Mouse (Mus musculus): Measurements from ENCODE around the gene Dap3. TPM values are rescaled to one million over a fixed set of nuclear protein-coding genes. Genes with fewer than 3 reads are reported as not detected.
"Not testable (repeated sequence)": the region's sequence is repeated elsewhere in the genome, so short reads cannot be mapped to it uniquely, and the experiment has no call there.

Dap3 gene
- polyA plus RNA-seq, 1 experiment from 2014 or later, result 141 TPM

- WGBS, result 79% methylated on average over 7 of the region's 7 CpGs
- H3K4me3 ChIP-seq (ENCODE audit: control insufficient read depth in 1 of 2, insufficient read depth in 1 of 2, low read depth in 1 of 2, low read length in 2 of 2), result 0 out of 4 replicates have a peak overlapping the region, but pooled peaks of 1 of the 2 experiments have one; percentile 76
- H3K27ac ChIP-seq (replicated peaks in 1 of 2; ENCODE audit: control insufficient read depth in 1 of 2, insufficient read depth in 1 of 2, low read depth in 2 of 2, low read length in 2 of 2), result no peak overlapping the region
- H3K36me3 ChIP-seq (ENCODE audit: control insufficient read depth, insufficient read depth, low read length), result peaks cover 52% of the 10 kb centered on the region
- H3K9ac ChIP-seq (ENCODE audit: low read length), result 0 out of 2 replicates have a peak overlapping the region, but pooled peaks have one; percentile 74
- no peak for ATAC-seq (ENCODE audit: insufficient number of reproducible peaks, insufficient read depth, low FRiP score, low read depth)
- peaks cover 8 to 11% of the 10 kb centered on the region in 2 experiments for H3K4me1 ChIP-seq (ENCODE audit: control insufficient read depth in 2 of 2, insufficient read depth in 2 of 2, low read length in 2 of 2)
- H3K4me2 ChIP-seq (ENCODE audit: low read length), result peak overlapping the region; percentile 88
- H3K27me3 ChIP-seq (ENCODE audit: control insufficient read depth, insufficient read depth, low read length), result no peaks in the 10 kb centered on the region
- H3K9me3 ChIP-seq (ENCODE audit: control insufficient read depth, low read length), result no peaks in the 10 kb centered on the region
Observed at GRCm38 (mm10) chr3:88912585-88912984, 38.4 kb downstream of the Dap3 start.

GRCm38 (mm10) chr3:88906393-88907159 lies 44.4 kb downstream of the Dap3 start:
- Histone ChIP-seq H3K4me3 (ENCODE audit: control insufficient read depth in 1 of 2, insufficient read depth in 1 of 2, low read depth in 1 of 2, low read length in 2 of 2) (no peak overlapping the region), H3K36me3 (ENCODE audit: control insufficient read depth, insufficient read depth, low read length) (peaks cover 100% of the 10 kb centered on the region), H3K4me1 (ENCODE audit: control insufficient read depth in 2 of 2, insufficient read depth in 2 of 2, low read length in 2 of 2) (no peaks in the 10 kb centered on the region), H3K9me3 (ENCODE audit: control insufficient read depth, low read length) (no peaks in the 10 kb centered on the region), H3K4me2 (ENCODE audit: low read length) (no peak overlapping the region), H3K9ac (ENCODE audit: low read length) (no peak overlapping the region), H3K27me3 (ENCODE audit: control insufficient read depth, insufficient read depth, low read length) (no peaks in the 10 kb centered on the region), H3K27ac (replicated peaks in 1 of 2; ENCODE audit: control insufficient read depth in 1 of 2, insufficient read depth in 1 of 2, low read depth in 2 of 2, low read length in 2 of 2) (no peak overlapping the region)
- WGBS, result 90% methylated on average over 6 of the region's 6 CpGs
- no peak for ATAC-seq (ENCODE audit: insufficient number of reproducible peaks, insufficient read depth, low FRiP score, low read depth)

GRCm38 (mm10) chr3:88905741-88906140 lies 45.2 kb downstream of the Dap3 start:
- no peaks in the 10 kb centered on the region for H3K27me3 ChIP-seq (ENCODE audit: control insufficient read depth, insufficient read depth, low read length)
- H3K27ac ChIP-seq (replicated peaks in 1 of 2; ENCODE audit: control insufficient read depth in 1 of 2, insufficient read depth in 1 of 2, low read depth in 2 of 2, low read length in 2 of 2), result no peak overlapping the region
- H3K9ac ChIP-seq (ENCODE audit: low read length), result no peak overlapping the region
- 92% methylated on average over 2 of the region's 2 CpGs for WGBS
- no peak overlapping the region for H3K4me3 ChIP-seq (ENCODE audit: control insufficient read depth in 1 of 2, insufficient read depth in 1 of 2, low read depth in 1 of 2, low read length in 2 of 2)
- peaks cover 99% of the 10 kb centered on the region for H3K36me3 ChIP-seq (ENCODE audit: control insufficient read depth, insufficient read depth, low read length)
- no peaks in the 10 kb centered on the region for H3K4me1 ChIP-seq (ENCODE audit: control insufficient read depth in 2 of 2, insufficient read depth in 2 of 2, low read length in 2 of 2)
- H3K9me3 ChIP-seq (ENCODE audit: control insufficient read depth, low read length), result no peaks in the 10 kb centered on the region
- no peak overlapping the region for H3K4me2 ChIP-seq (ENCODE audit: low read length)
- no peak for ATAC-seq (ENCODE audit: insufficient number of reproducible peaks, insufficient read depth, low FRiP score, low read depth)

GRCm38 (mm10) chr3:88905209-88905608 lies 45.8 kb downstream of the Dap3 start:
- Histone ChIP-seq H3K4me1 (ENCODE audit: control insufficient read depth in 2 of 2, insufficient read depth in 2 of 2, low read length in 2 of 2) (no peaks in the 10 kb centered on the region), H3K36me3 (ENCODE audit: control insufficient read depth, insufficient read depth, low read length) (peaks cover 99% of the 10 kb centered on the region), H3K9ac (ENCODE audit: low read length) (no peak overlapping the region), H3K9me3 (ENCODE audit: control insufficient read depth, low read length) (no peaks in the 10 kb centered on the region), H3K27me3 (ENCODE audit: control insufficient read depth, insufficient read depth, low read length) (no peaks in the 10 kb centered on the region), H3K27ac (replicated peaks in 1 of 2; ENCODE audit: control insufficient read depth in 1 of 2, insufficient read depth in 1 of 2, low read depth in 2 of 2, low read length in 2 of 2) (no peak overlapping the region), H3K4me3 (ENCODE audit: control insufficient read depth in 1 of 2, insufficient read depth in 1 of 2, low read depth in 1 of 2, low read length in 2 of 2) (no peak overlapping the region), H3K4me2 (ENCODE audit: low read length) (no peak overlapping the region)
- ATAC-seq (ENCODE audit: insufficient number of reproducible peaks, insufficient read depth, low FRiP score, low read depth), result no peak
- WGBS, result 84% methylated on average over 6 of the region's 6 CpGs

GRCm38 (mm10) chr3:88904803-88905202 lies 46.2 kb downstream of the Dap3 start:
- H3K4me2 ChIP-seq (ENCODE audit: low read length), result no peak overlapping the region
- H3K36me3 ChIP-seq (ENCODE audit: control insufficient read depth, insufficient read depth, low read length), result peaks cover 97% of the 10 kb centered on the region
- H3K27ac ChIP-seq (replicated peaks in 1 of 2; ENCODE audit: control insufficient read depth in 1 of 2, insufficient read depth in 1 of 2, low read depth in 2 of 2, low read length in 2 of 2), result no peak overlapping the region
- no peaks in the 10 kb centered on the region for H3K4me1 ChIP-seq (ENCODE audit: control insufficient read depth in 2 of 2, insufficient read depth in 2 of 2, low read length in 2 of 2)
- 91% methylated on average over 3 of the region's 3 CpGs for WGBS
- no peak for ATAC-seq (ENCODE audit: insufficient number of reproducible peaks, insufficient read depth, low FRiP score, low read depth)
- H3K27me3 ChIP-seq (ENCODE audit: control insufficient read depth, insufficient read depth, low read length), result no peaks in the 10 kb centered on the region
- no peak overlapping the region for H3K9ac ChIP-seq (ENCODE audit: low read length)
- H3K4me3 ChIP-seq (ENCODE audit: control insufficient read depth in 1 of 2, insufficient read depth in 1 of 2, low read depth in 1 of 2, low read length in 2 of 2), result no peak overlapping the region
- no peaks in the 10 kb centered on the region for H3K9me3 ChIP-seq (ENCODE audit: control insufficient read depth, low read length)

GRCm38 (mm10) chr3:88893011-88893410 lies 58.0 kb downstream of the Dap3 start:
- H3K27me3 ChIP-seq (ENCODE audit: control insufficient read depth, insufficient read depth, low read length); H3K27ac ChIP-seq (replicated peaks in 1 of 2; ENCODE audit: control insufficient read depth in 1 of 2, insufficient read depth in 1 of 2, low read depth in 2 of 2, low read length in 2 of 2); H3K4me1 ChIP-seq (ENCODE audit: control insufficient read depth in 2 of 2, insufficient read depth in 2 of 2, low read length in 2 of 2); H3K4me2 ChIP-seq (ENCODE audit: low read length); H3K9me3 ChIP-seq (ENCODE audit: control insufficient read depth, low read length); H3K9ac ChIP-seq (ENCODE audit: low read length); H3K4me3 ChIP-seq (ENCODE audit: control insufficient read depth in 1 of 2, insufficient read depth in 1 of 2, low read depth in 1 of 2, low read length in 2 of 2); ATAC-seq (ENCODE audit: insufficient number of reproducible peaks, insufficient read depth, low FRiP score, low read depth): not testable (repeated sequence)
- 94% methylated on average over 7 of the region's 7 CpGs for WGBS
- peaks cover 22% of the 10 kb centered on the region for H3K36me3 ChIP-seq (ENCODE audit: control insufficient read depth, insufficient read depth, low read length)

- not testable (repeated sequence) for H3K27me3 ChIP-seq (ENCODE audit: control insufficient read depth, insufficient read depth, low read length); H3K4me1 ChIP-seq (ENCODE audit: control insufficient read depth in 2 of 2, insufficient read depth in 2 of 2, low read length in 2 of 2); H3K27ac ChIP-seq (replicated peaks in 1 of 2; ENCODE audit: control insufficient read depth in 1 of 2, insufficient read depth in 1 of 2, low read depth in 2 of 2, low read length in 2 of 2); H3K4me3 ChIP-seq (ENCODE audit: control insufficient read depth in 1 of 2, insufficient read depth in 1 of 2, low read depth in 1 of 2, low read length in 2 of 2); H3K9ac ChIP-seq (ENCODE audit: low read length); H3K4me2 ChIP-seq (ENCODE audit: low read length); H3K36me3 ChIP-seq (ENCODE audit: control insufficient read depth, insufficient read depth, low read length); ATAC-seq (ENCODE audit: insufficient number of reproducible peaks, insufficient read depth, low FRiP score, low read depth); H3K9me3 ChIP-seq (ENCODE audit: control insufficient read depth, low read length)
- 95% methylated on average over 4 of the region's 4 CpGs for WGBS
Observed at GRCm38 (mm10) chr3:88882536-88882935, 68.4 kb downstream of the Dap3 start.

All from heart, embryonic 14.5 days (tissue).